Mouse (Mus musculus) spleen, postnatal 14 days (tissue): ENCODE data around the gene Mpeg1.

Experiments
- DNase-seq, 2 experiments: peaks; one replicate each; pipeline ENCODE4 v3.0.0; 2021 to 2022; ENCODE audit warnings: low spot score in 2 of 2

Gene Mpeg1

DNA sequence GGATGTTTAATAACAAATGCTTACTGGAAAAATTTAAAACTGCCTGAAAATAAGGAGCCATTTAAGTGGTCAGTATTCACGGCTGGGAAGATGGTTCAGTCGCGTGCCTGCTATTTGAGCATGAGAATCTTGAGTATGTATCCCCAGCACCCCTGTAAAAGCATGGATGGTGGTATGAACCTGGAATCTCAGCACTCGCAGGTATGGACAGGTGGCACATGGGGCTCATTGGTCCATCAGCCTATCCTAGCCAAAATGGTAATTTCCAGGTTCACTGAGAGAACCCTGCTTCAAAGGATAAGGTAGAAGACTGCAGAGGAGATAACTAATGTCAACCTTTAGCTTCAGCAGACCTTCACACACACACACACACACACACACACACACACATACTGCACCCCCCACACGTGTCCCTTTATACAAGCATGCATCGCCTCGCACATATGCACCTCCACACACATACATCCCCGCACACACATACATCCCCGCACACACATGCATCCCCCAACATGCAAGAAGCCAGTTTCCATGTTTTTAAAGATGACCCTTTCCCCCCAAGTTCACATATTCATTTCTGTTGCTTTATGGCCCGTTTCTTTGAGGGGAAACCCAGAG is 5.1 kb downstream of the Mpeg1 start:
- DNase-seq = no peak

- peak; percentile 23 to 43 for DNase-seq
Measured at GRCm38 (mm10) chr19:12466204-12466603, 5.6 kb downstream of the Mpeg1 start.

- peak in 1 of 2 experiments; percentile 34 for DNase-seq
Measured at GRCm38 (mm10) chr19:12467436-12467835, 6.9 kb downstream of the Mpeg1 start.

DNA sequence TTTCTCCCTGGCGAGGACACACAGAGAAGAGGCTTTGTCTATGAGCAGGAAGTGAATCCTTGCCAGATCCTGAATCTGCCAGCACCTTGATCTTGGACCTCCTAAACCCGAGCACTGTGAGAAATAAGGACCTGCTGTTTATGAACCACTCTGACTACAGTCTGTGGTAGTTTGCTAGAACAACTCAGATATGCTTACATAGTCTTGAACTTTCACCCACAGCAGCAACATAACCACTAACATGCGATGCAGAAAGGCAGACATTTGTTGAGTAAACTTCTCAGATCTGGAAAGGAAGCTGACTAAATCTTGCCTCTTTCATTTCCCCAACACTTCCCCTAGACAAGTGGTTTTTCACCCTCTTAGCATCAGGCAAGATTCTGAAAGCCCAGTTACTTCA is 11.3 kb downstream of the Mpeg1 start:
- DNase-seq = no peak

GRCm38 (mm10) chr19:12472381-12472976 is 11.9 kb downstream of the Mpeg1 start:
- no peak for DNase-seq

DNA sequence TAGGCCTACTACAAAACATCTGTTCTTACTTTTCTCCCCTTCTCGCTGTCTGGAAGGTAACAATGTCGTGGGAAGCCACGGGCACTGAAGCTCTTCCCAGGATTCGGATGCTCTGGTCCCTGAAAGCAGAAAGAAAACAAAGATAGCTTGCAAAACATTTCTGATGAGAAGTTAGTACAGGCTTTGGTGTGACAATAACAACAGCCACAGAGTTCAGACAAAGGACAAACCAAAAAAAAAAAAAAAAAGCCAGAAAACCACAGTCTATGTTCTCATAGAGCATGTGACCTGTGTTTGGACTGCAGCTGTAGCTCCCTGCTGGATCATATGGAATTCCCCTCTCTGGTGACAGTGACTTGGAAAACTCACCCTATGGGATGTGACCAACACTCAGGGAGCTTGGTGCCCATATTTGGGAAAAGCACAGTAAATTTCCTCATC is 12.6 kb downstream of the Mpeg1 start:
- DNase-seq = no peak

GRCm38 (mm10) chr19:12473951-12474350 is 13.4 kb downstream of the Mpeg1 start:
- no peak for DNase-seq

DNA sequence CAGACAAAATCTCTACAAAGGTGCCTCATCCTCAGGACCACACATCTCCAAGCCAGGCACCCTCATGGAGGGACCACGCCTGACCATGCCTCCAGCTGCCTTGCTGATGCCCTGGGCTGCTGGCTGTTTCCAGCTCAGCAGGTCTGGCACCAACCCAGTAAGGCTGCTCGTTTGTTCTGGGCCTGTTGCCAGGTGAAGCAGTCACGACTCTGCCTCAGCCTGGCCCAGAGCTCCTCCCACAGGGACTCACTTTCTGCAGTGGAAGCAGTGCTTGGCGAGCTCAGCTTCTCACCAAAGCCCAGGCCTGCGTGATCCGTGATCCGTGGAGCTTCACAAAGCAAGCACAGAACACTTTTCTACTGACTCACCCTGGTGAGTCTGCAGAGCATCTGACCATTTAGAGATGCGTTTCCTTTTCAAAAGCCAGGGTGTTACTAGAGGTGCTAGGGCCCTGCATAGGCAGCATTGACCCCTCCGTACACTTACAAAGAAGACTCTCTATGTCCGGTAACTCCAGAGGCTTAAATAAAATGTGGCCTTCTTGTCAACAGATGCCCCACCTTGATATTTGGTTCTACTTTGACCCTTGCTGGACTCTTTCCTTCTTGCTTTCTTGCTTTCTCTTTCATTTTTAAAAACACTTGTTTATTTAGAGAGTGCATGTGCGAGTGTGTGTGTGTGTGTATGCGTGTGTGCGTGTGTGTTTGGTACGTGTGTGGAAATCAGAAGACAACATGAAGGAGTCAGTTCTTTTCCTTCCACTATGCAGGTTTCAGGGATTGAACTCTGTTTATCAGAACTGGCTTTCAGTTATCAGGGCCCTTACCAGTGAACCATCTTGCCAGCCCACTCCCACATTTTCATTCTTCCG is 15.0 kb downstream of the Mpeg1 start:
- DNase-seq = no peak

- no peak for DNase-seq
Measured at GRCm38 (mm10) chr19:12476721-12477270, 16.2 kb downstream of the Mpeg1 start.

GRCm38 (mm10) chr19:12478369-12478768 is 17.8 kb downstream of the Mpeg1 start:
- no peak for DNase-seq

GRCm38 (mm10) chr19:12483782-12484181 is 23.2 kb downstream of the Mpeg1 start:
- no peak for DNase-seq

GRCm38 (mm10) chr19:12484210-12484609 is 23.6 kb downstream of the Mpeg1 start:
- DNase-seq = no peak

DNA sequence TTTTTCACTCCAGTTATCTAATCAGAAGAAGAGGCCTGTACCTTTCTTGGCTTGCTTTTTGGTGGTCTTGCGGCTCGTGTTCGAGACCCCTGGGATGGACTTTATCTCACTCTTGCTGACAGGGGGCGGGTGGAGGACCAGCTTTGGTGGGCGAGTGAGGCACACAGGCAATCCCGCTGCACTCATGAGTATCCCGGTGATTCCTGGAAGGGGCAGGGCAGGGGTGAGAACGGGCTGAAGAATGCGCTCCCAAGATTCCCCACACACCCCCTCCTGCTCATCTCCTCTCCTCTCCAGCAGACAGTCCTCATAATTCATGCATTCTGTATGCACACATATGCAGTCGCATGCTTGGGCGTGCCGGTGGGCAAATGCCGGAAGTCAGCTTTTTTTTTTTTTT is 24.6 kb downstream of the Mpeg1 start:
- DNase-seq = no peak

DNA sequence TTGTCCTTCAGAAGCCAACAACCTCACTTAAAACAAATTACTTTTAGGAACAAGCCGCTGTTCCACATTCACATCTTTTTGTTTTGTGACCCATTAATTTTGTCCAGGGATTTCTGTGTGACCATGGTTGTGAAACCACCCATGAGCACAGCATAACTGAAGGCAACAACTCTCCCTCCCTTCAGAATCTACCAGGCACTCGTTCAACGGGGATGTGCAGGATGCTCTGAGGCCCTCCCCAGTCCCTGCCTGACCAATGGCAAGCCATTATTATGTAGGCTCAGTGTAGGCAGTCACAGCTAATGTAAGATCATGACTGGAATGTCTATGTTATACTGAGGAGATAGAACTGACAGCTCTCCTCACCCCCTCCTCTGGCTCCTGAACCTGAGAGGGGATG is 25.1 kb downstream of the Mpeg1 start:
- DNase-seq = no peak

- DNase-seq = no peak
Measured at GRCm38 (mm10) chr19:12486875-12487274, 26.3 kb downstream of the Mpeg1 start.

GRCm38 (mm10) chr19:12487511-12488204 is 27.1 kb downstream of the Mpeg1 start:
- no peak for DNase-seq

DNA sequence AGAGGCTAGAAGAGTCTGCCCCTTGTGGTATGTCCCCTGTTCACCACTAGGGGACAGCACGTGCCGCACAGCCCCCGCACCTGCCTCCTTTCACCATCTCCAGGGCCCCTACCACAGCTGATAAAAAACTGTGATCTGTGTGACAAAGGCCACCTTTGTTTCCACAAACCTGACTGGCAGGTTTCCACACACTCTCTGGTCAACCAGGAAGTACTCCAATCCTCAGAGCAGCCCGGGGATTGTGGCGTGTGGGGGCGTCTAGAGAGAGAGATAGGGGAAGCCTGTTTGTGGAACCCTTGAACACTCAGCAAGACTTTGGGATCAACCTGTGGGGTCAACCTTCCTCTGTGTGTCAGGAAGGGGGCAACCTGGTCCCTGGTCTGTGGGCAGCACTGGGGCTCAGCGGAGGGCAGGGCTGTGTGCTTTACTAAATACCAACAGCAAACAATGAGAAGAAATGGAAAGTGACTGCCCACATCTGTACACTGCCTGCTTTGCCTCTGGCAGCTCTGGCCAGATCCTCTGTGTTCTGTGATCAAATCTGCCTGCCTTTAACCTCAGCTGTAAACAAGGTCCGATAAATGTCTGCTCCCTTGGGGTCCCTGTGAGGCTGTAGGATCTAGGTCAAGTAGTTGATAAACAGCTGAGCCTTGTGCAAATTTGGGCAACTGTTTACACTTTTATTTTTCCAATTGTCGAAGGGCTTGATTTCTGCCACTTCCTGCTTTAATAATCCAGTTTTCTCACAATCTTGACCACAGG is 27.8 kb downstream of the Mpeg1 start:
- DNase-seq = no peak

DNA sequence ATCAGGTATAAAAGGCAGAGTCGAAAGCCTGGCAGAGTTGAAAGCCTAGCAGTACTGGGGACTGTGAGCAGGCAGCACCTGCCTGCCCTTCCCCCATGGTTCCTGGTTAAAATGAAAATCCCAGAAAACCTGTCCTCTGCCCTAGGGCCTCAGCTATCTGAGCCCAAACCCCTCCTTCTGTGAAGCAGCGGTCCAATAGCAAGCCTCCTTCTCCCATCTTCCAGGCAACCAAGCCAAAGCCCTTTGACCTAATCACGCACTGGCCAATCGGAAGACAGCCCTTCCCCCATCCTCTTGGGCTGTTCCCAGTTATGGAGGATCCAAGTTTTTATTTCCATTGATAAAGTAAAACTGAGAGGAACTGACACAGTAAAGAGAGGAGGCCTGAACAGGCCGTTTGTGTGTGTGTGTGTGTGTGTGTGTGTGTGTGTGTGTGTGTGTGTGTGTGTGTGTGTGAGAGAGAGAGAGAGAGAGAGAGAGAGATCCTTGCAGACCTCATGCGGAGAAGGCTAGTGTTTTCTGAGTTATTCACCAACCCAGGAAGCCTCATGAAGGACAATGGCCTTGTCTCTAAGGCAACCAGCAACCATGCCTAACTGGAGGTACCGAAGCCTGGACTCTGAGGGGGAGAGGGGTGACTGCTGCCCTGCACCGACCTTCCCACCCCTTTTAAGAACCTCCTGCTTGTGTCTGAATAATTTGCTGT is 28.5 kb downstream of the Mpeg1 start:
- DNase-seq = no peak

- no peak for DNase-seq
Measured at GRCm38 (mm10) chr19:12489675-12490570, 29.3 kb downstream of the Mpeg1 start.
